Mouse (Mus musculus) B cell, adult (primary cell): Measurements from ENCODE around the gene Pip5kl1. TPM values are rescaled to one million over a fixed set of nuclear protein-coding genes. Genes with fewer than 3 reads are reported as not detected.

Experiments
- total RNA-seq: library from RNA; stranded (reverse); gene quantifications from 4 replicates; pipeline ENCODE4 v1.2.4, GENCODE M21; 2023; ENCODE audit not compliant: inconsistent age

Pip5kl1 gene
- total RNA-seq = 0.64 to 0.84 TPM (median 0.79 TPM) in 4 replicates

GRCm38 (mm10) chr2:32574497-32574896, at the start of gene Pip5kl1:
TSS of gene Pip5kl1 (plus strand) at chr2:32574797.

GRCm38 (mm10) chr2:32534733-32535471, 39.7 kb upstream of the Pip5kl1 start, which contains the start of gene Fam102a:
TSS of gene Fam102a (plus strand) at chr2:32535332.

GRCm38 (mm10) chr2:32570698-32571494, 3.7 kb upstream of the Pip5kl1 start, which contains the start of gene Dpm2:
TSS of gene Dpm2 (plus strand) at chr2:32570858.

GRCm38 (mm10) chr2:32575586-32576160, 1.1 kb downstream of the Pip5kl1 start, which contains the start of gene 9430097D07Rik:
TSS of gene 9430097D07Rik (minus strand) at chr2:32575684.

GRCm38 (mm10) chr2:32586871-32587351, 12.3 kb downstream of the Pip5kl1 start, which contains the start of gene St6galnac4:
TSS of gene St6galnac4 (plus strand) at chr2:32587095.

GRCm38 (mm10) chr2:32599409-32599808, 24.8 kb downstream of the Pip5kl1 start, which contains the start of gene St6galnac6:
TSS of gene St6galnac6 (plus strand) at chr2:32599709.

GRCm38 (mm10) chr2:32621517-32621859, 46.9 kb downstream of the Pip5kl1 start, which contains the start of gene Ak1:
TSS of gene Ak1 (plus strand) at chr2:32621758.

Other genes with a start within 250 kb of the Pip5kl1 start
- gene Ciz1, start 222.5 kb upstream of the Pip5kl1 start, total RNA-seq = 126 to 147 TPM (median 133 TPM) in 4 replicates
- not detected in 4 replicates for gene Dnm1, start 221.5 kb upstream of the Pip5kl1 start, total RNA-seq
- gene 1110008P14Rik, start 192.9 kb upstream of the Pip5kl1 start, total RNA-seq = 46.4 to 54.8 TPM (median 49.3 TPM) in 4 replicates
- 0.93 to 1.2 TPM (median 1.0 TPM) in 3 of 4 replicates, not detected in the other for gene Lcn2, start 186.5 kb upstream of the Pip5kl1 start, total RNA-seq
- 5.7 to 12.4 TPM (median 10.7 TPM) in 4 replicates for gene Ptges2, start 178.9 kb upstream of the Pip5kl1 start, total RNA-seq
- 4.0 to 5.6 TPM (median 4.4 TPM) in 4 replicates for gene Naif1, start 124.3 kb upstream of the Pip5kl1 start, total RNA-seq
- 34.7 to 41.9 TPM (median 39.7 TPM) in 4 replicates for gene Slc25a25, start 123.4 kb upstream of the Pip5kl1 start, total RNA-seq
- gene Fam102a, start 39.5 kb upstream of the Pip5kl1 start, total RNA-seq = 61.5 to 65.8 TPM (median 63.9 TPM) in 4 replicates
- gene Dpm2, start 3.9 kb upstream of the Pip5kl1 start, total RNA-seq = 66.0 to 73.0 TPM (median 69.5 TPM) in 4 replicates
- not detected in 4 replicates for gene 9430097D07Rik, start 887 bp downstream of the Pip5kl1 start, total RNA-seq
- 60.4 to 66.2 TPM (median 64.5 TPM) in 4 replicates for gene St6galnac4, start 12.3 kb downstream of the Pip5kl1 start, total RNA-seq
- gene St6galnac6, start 24.9 kb downstream of the Pip5kl1 start, total RNA-seq = 7.2 to 13.8 TPM (median 9.2 TPM) in 4 replicates
- gene Ak1, start 47.0 kb downstream of the Pip5kl1 start, total RNA-seq = 0.26 to 1.2 TPM (median 0.62 TPM) in 4 replicates
- 0.45 to 0.99 TPM (median 0.67 TPM) in 4 replicates for gene Eng, start 71.8 kb downstream of the Pip5kl1 start, total RNA-seq
- gene Fpgs, start 129.3 kb downstream of the Pip5kl1 start, total RNA-seq = 26.9 to 36.5 TPM (median 31.6 TPM) in 4 replicates
- gene Cdk9, start 138.3 kb downstream of the Pip5kl1 start, total RNA-seq = 135 to 164 TPM (median 162 TPM) in 4 replicates
- 89.6 to 94.2 TPM (median 93.4 TPM) in 4 replicates for gene Sh2d3c, start 146.3 kb downstream of the Pip5kl1 start, total RNA-seq
- not detected in 4 replicates for gene 6330409D20Rik, start 166.2 kb downstream of the Pip5kl1 start, total RNA-seq
- gene Tor2a, start 182.4 kb downstream of the Pip5kl1 start, total RNA-seq = 31.3 to 39.1 TPM (median 34.5 TPM) in 4 replicates
- gene Ttc16, start 200.8 kb downstream of the Pip5kl1 start, total RNA-seq = 0.24 to 0.61 TPM in 2 of 4 replicates, not detected in the others
- gene Ptrh1, start 201.0 kb downstream of the Pip5kl1 start, total RNA-seq = 2.5 to 7.2 TPM (median 3.3 TPM) in 4 replicates
- gene Cfap157, start 209.6 kb downstream of the Pip5kl1 start, total RNA-seq = 0.32 TPM in 1 of 4 replicates, not detected in the others